Mouse (Mus musculus): ENCODE measurements around the gene Usp12. TPM values are rescaled to one million over a fixed set of nuclear protein-coding genes. Genes with fewer than 3 reads are reported as not detected.

Usp12 gene
- polyA plus RNA-seq, 1 experiment from 2014 or later = 23.0 TPM

DNA sequence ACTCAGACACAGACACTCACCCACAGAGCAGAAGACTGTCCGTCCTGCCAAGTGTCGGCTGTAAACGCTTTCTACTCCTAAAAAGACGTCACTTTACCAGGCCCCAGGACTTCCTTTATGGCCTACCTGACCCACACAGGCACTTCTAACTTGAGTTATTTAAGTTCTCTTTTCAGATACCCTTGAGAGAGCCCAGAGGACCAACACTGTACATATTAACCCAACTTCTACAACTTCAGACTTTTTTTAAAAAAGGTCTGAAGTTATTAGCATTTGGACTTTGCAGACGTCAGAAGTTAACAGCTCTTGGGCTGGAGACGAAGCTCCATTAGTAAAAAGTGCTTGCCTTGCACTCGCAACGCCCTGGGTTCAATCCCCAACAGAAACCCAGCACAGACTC, 8.7 kb downstream of the Usp12 start:
- WGBS = 52% methylated on average over 8 of the region's 8 CpGs
- Histone ChIP-seq H3K9ac (replicated peaks; ENCODE audit: low read length) (no peak overlapping the region), H3K4me3 (ENCODE audit: low read length) (no peak overlapping the region), H3K36me3 (ENCODE audit: insufficient read depth, low read length) (peaks cover 3% of the 10 kb centered on the region; the same call in 1 of the 2 replicates), H3K27me3 (ENCODE audit: insufficient read depth, low read length) (no peaks in the 10 kb centered on the region), H3K27ac (ENCODE audit: low read length) (peak overlapping the region; percentile 86), H3K4me1 (ENCODE audit: insufficient read depth, low read length) (peaks cover 59% of the 10 kb centered on the region), H3K4me2 (replicated peaks; ENCODE audit: low read depth, low read length) (no peak overlapping the region), H3K9me3 (ENCODE audit: low read length) (no peaks in the 10 kb centered on the region)
- ATAC-seq (ENCODE audit: low FRiP score, low TSS enrichment) = peak; percentile 44; the same call in 1 of the 2 replicates

DNA sequence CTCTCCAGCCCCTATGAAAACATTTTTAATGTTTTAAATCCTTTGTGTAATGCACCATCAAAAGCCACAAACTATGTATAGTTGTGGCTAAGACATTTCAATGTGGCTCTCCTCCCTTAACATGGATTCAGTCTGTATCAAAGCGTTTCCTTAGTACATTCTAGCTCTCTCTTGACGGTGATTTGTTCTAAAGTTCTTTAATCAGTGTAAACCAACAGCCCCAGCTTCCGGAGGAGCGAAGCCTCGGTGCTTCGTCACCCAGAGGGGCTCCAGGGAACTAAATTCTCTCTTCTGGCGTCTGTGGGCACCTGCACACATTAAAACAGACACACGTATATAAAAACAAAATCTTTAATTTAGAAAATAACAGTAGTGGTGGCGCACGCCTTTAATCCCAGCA, 10.9 kb downstream of the Usp12 start:
- H3K4me2 ChIP-seq (replicated peaks; ENCODE audit: low read depth, low read length) = no peak overlapping the region
- no peaks in the 10 kb centered on the region for H3K9me3 ChIP-seq (ENCODE audit: low read length)
- no peak overlapping the region for H3K9ac ChIP-seq (replicated peaks; ENCODE audit: low read length)
- ATAC-seq (ENCODE audit: low FRiP score, low TSS enrichment) = no peak
- peaks cover 52% of the 10 kb centered on the region for H3K4me1 ChIP-seq (ENCODE audit: insufficient read depth, low read length)
- peaks cover 3% of the 10 kb centered on the region; the same call in 1 of the 2 replicates for H3K36me3 ChIP-seq (ENCODE audit: insufficient read depth, low read length)
- 90% methylated on average over 10 of the region's 10 CpGs for WGBS
- no peak overlapping the region for H3K27ac ChIP-seq (ENCODE audit: low read length)
- no peak overlapping the region for H3K4me3 ChIP-seq (ENCODE audit: low read length)
- H3K27me3 ChIP-seq (ENCODE audit: insufficient read depth, low read length) = no peaks in the 10 kb centered on the region

DNA sequence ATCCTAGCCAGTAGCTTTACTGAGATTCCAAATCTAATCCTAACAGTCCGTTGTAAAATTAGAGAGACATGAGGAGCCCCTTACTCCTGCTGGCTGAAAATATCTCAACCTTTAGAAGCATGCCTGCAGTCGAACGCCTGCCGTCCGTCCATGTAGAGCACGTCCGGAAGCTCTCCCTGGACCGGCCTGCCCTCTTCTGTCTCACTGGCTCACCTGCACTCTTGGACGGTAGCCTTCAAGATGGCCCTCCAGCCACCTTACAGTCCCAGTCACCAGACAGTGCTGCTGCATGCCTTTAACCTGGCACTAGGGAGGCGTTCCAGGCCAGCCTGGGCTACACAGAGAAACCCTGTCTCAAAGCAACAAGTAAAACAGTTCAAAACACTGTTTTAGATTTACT, 11.5 kb downstream of the Usp12 start:
- ATAC-seq (ENCODE audit: low FRiP score, low TSS enrichment) = no peak
- Histone ChIP-seq H3K27me3 (ENCODE audit: insufficient read depth, low read length) (no peaks in the 10 kb centered on the region), H3K4me1 (ENCODE audit: insufficient read depth, low read length) (peaks cover 48% of the 10 kb centered on the region)

DNA sequence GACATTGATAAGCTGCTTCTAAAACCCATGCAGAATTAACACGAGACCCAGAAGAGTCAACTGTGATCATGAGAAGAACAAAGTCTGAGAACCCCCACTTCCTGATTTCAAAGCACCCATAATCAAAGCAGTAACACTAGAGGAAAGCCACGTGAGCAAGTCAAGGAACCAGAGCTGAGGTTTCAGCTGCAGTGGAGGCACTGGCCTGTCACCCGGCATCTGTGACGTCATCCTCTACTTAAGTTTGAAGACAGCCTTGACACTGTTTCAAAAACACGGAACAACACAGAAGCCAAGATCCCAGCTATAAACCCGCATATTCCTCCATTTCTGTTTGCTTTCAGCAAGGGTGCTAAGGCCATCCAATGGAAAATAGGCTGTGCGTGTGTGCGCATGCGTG, 13.1 kb downstream of the Usp12 start:
- H3K9ac ChIP-seq (replicated peaks; ENCODE audit: low read length) = no peak overlapping the region
- no peak for ATAC-seq (ENCODE audit: low FRiP score, low TSS enrichment)
- H3K9me3 ChIP-seq (ENCODE audit: low read length) = no peaks in the 10 kb centered on the region
- peaks cover 61% of the 10 kb centered on the region for H3K4me1 ChIP-seq (ENCODE audit: insufficient read depth, low read length)
- peaks cover 3% of the 10 kb centered on the region; the same call in 1 of the 2 replicates for H3K36me3 ChIP-seq (ENCODE audit: insufficient read depth, low read length)
- no peak overlapping the region for H3K4me2 ChIP-seq (replicated peaks; ENCODE audit: low read depth, low read length)
- no peak overlapping the region for H3K4me3 ChIP-seq (ENCODE audit: low read length)
- no peaks in the 10 kb centered on the region for H3K27me3 ChIP-seq (ENCODE audit: insufficient read depth, low read length)
- H3K27ac ChIP-seq (ENCODE audit: low read length) = no peak overlapping the region
- WGBS = 71% methylated on average over 9 of the region's 9 CpGs

More for the DNA sequence above, 11.5 kb downstream of the Usp12 start:
- Histone ChIP-seq H3K9ac (replicated peaks; ENCODE audit: low read length) (no peak overlapping the region), H3K4me2 (replicated peaks; ENCODE audit: low read depth, low read length) (no peak overlapping the region), H3K4me3 (ENCODE audit: low read length) (no peak overlapping the region), H3K27ac (ENCODE audit: low read length) (no peak overlapping the region), H3K36me3 (ENCODE audit: insufficient read depth, low read length) (peaks cover 3% of the 10 kb centered on the region; the same call in 1 of the 2 replicates), H3K9me3 (ENCODE audit: low read length) (no peaks in the 10 kb centered on the region)
- 84% methylated on average over 10 of the region's 10 CpGs for WGBS

DNA sequence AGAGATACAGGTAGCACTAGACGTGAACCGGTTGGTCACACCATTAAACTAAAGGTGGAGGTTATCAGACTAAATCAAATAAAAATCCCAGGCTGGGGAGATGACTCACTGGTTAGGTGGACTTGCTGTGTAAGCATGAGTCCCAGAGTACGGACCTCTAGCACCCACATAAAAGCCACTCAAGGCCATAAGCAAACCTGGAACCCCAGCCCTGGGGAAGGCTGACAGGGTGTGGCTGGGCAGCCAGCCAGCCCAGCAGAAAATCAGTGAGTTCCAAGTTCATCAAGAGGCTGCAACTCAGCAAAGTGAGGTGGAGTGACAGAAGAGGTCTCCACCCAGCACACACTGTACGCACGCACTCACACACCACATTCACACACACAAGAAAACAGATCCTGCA, 14.9 kb downstream of the Usp12 start:
- ATAC-seq (ENCODE audit: low FRiP score, low TSS enrichment) = no peak
- Histone ChIP-seq H3K4me3 (ENCODE audit: low read length) (no peak overlapping the region), H3K4me1 (ENCODE audit: insufficient read depth, low read length) (peaks cover 55% of the 10 kb centered on the region), H3K4me2 (replicated peaks; ENCODE audit: low read depth, low read length) (no peak overlapping the region), H3K27ac (ENCODE audit: low read length) (no peak overlapping the region), H3K9ac (replicated peaks; ENCODE audit: low read length) (no peak overlapping the region), H3K27me3 (ENCODE audit: insufficient read depth, low read length) (no peaks in the 10 kb centered on the region), H3K9me3 (ENCODE audit: low read length) (no peaks in the 10 kb centered on the region), H3K36me3 (ENCODE audit: insufficient read depth, low read length) (peaks cover 3% of the 10 kb centered on the region; the same call in 1 of the 2 replicates)
- WGBS = 68% methylated on average over 5 of the region's 5 CpGs

DNA sequence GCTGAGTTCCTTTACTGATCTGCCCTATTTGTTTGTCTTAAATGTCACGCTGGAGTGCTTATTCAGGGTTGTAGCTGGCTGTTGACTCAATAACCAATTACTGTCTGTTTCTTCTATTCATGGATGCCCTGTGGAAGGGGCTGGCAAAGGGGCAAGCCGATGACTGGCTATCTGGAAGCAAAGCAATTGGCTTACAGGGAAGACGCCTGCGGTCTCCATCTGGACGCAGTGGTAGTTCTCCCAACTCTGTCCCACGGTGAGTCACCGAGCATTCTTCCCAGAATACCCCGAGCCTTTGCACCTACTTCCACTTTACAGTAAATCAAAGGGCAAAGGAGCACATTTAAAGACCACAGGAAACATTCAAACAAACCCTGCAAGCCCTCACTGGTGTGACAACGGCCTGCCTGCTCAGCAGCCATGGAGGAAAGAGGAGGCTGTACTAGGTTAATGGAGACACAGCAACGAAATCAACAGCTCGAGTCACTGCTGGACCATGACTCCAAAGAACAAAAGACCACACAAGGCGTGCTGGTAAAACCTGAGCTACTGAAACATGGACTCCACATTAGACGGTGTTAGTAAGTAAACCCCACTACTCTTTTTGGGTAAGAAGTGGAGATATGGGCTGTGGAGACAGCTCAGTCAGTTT, 17.7 kb downstream of the Usp12 start:
- H3K27me3 ChIP-seq (ENCODE audit: insufficient read depth, low read length) = no peaks in the 10 kb centered on the region
- WGBS = 55% methylated on average over 13 of the region's 13 CpGs
- no peaks in the 10 kb centered on the region for H3K9me3 ChIP-seq (ENCODE audit: low read length)
- 0 out of 2 replicates have a peak, but pooled peaks cover 3% of the 10 kb centered on the region for H3K36me3 ChIP-seq (ENCODE audit: insufficient read depth, low read length)
- H3K9ac ChIP-seq (replicated peaks; ENCODE audit: low read length) = no peak overlapping the region
- peak overlapping the region; percentile 3; the same call in 1 of the 2 replicates for H3K27ac ChIP-seq (ENCODE audit: low read length)
- ATAC-seq (ENCODE audit: low FRiP score, low TSS enrichment) = peak; percentile 53; the same call in 1 of the 2 replicates
- no peak overlapping the region for H3K4me3 ChIP-seq (ENCODE audit: low read length)
- H3K4me2 ChIP-seq (replicated peaks; ENCODE audit: low read depth, low read length) = no peak overlapping the region
- peaks cover 53% of the 10 kb centered on the region for H3K4me1 ChIP-seq (ENCODE audit: insufficient read depth, low read length)

DNA sequence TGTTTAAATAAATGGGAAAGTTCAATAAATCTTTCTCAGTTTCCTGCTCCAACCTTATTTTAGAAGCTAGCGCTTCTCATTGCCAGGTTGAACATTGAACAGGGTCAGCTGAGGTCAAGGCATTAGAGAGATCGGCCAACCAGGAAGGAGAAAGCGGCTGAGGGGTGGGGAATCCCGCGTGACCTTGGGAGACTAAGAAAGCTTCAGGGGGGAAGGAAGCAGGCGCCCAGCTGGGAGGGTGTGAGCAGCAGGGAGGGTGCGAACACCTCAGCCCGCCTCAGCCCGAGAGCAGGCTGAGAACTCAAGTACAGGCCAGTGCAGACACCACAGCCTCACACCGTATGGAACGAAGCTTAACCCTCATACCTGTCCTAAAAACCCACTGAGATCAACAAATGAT, 22.8 kb downstream of the Usp12 start:
- WGBS = 19% methylated on average over 11 of the region's 11 CpGs
- H3K4me2 ChIP-seq (replicated peaks; ENCODE audit: low read depth, low read length) = peak overlapping the region; percentile 12
- no peaks in the 10 kb centered on the region for H3K9me3 ChIP-seq (ENCODE audit: low read length)

DNA sequence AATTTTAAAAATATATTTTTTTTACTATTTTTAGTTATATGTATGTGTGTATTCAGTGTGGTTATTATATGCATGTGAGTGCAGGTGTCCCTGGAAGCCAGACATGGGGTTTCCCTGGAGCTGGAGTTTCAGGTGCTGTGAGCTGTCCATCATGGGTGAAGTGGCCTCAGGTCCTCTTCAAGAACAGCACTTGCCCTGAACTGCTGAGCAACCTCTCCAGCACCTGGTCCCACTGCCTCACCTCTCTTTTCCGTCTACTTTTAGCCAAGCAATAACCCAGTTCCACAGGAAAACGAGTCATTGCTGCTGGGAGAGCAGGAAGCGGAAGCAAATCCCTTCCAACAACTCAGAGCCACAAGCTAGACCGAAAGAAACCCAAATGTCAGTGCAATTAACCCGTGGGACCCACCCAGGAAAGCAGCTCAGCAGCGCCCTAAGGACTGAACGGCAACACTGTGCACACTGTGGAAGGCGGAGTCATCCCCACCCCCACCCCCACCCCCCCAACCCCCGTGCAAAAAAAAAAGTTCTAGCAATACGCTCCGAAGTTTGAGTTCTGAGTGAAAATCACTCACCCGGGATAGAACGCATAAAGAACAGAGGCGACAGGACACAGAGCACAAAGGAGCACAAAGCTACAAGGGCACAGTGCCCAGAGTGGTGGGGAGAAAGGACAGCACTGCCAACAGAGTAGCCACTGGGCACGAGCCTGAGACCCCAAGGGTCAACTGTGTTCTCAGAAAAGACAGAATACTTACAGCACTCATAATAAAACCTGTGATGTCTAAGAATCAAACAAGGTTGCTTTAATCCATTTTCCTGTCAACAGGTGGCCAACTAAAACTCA, 24.6 kb downstream of the Usp12 start:
- ATAC-seq (ENCODE audit: low FRiP score, low TSS enrichment) = no peak
- Histone ChIP-seq H3K9ac (replicated peaks; ENCODE audit: low read length) (no peak overlapping the region), H3K4me2 (replicated peaks; ENCODE audit: low read depth, low read length) (no peak overlapping the region), H3K9me3 (ENCODE audit: low read length) (no peaks in the 10 kb centered on the region), H3K36me3 (ENCODE audit: insufficient read depth, low read length) (peaks cover 13% of the 10 kb centered on the region; the same call in 1 of the 2 replicates), H3K4me3 (ENCODE audit: low read length) (no peak overlapping the region), H3K27ac (ENCODE audit: low read length) (no peak overlapping the region), H3K27me3 (ENCODE audit: insufficient read depth, low read length) (no peaks in the 10 kb centered on the region), H3K4me1 (ENCODE audit: insufficient read depth, low read length) (peaks cover 36% of the 10 kb centered on the region)
- WGBS = 45% methylated on average over 15 of the region's 15 CpGs

More for the DNA sequence above, 22.8 kb downstream of the Usp12 start:
- Histone ChIP-seq H3K36me3 (ENCODE audit: insufficient read depth, low read length) (0 out of 2 replicates have a peak, but pooled peaks cover 3% of the 10 kb centered on the region), H3K27me3 (ENCODE audit: insufficient read depth, low read length) (no peaks in the 10 kb centered on the region), H3K9ac (replicated peaks; ENCODE audit: low read length) (0 out of 2 replicates have a peak overlapping the region, but pooled peaks have one; percentile 11), H3K4me3 (ENCODE audit: low read length) (no peak overlapping the region), H3K27ac (ENCODE audit: low read length) (peak overlapping the region; percentile 56; the same call in 1 of the 2 replicates), H3K4me1 (ENCODE audit: insufficient read depth, low read length) (peaks cover 44% of the 10 kb centered on the region)
- peak; percentile 85 for ATAC-seq (ENCODE audit: low FRiP score, low TSS enrichment)

DNA sequence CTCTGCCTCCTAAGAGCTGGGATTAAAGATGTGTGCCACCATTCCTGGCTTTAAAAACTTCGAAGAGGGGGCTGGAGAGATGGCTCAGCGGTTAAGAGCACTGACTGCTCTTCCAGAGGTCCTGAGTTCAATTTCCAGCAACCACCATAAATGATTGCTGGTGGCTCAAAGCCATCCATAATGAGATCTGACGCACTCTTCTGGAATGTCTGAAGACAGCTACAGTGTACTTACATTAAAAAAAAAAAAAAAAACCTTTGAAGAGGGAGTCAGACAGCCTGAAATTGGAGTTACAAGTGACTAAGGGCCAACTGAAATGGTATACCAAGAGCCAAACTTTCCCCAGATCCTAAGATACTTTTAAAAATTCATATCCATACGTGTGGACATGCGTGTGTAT, 29.0 kb downstream of the Usp12 start:
- WGBS = 94% methylated on average over 5 of the region's 5 CpGs
- no peaks in the 10 kb centered on the region for H3K9me3 ChIP-seq (ENCODE audit: low read length)
- no peak overlapping the region for H3K9ac ChIP-seq (replicated peaks; ENCODE audit: low read length)
- peaks cover 15% of the 10 kb centered on the region for H3K4me1 ChIP-seq (ENCODE audit: insufficient read depth, low read length)
- H3K4me2 ChIP-seq (replicated peaks; ENCODE audit: low read depth, low read length) = no peak overlapping the region
- no peak overlapping the region for H3K4me3 ChIP-seq (ENCODE audit: low read length)
- peaks cover 20% of the 10 kb centered on the region for H3K36me3 ChIP-seq (ENCODE audit: insufficient read depth, low read length)
- no peak for ATAC-seq (ENCODE audit: low FRiP score, low TSS enrichment)
- H3K27ac ChIP-seq (ENCODE audit: low read length) = no peak overlapping the region
- no peaks in the 10 kb centered on the region for H3K27me3 ChIP-seq (ENCODE audit: insufficient read depth, low read length)
